Mouse (Mus musculus) adrenal gland, postnatal 4 days (tissue): ENCODE data around the gene Fam135a. TPM values are rescaled to one million over a fixed set of nuclear protein-coding genes. Genes with fewer than 3 reads are reported as not detected.
"Not testable (repeated sequence)": the region's sequence is repeated elsewhere in the genome, so short reads cannot be mapped to it uniquely, and the experiment has no call there.

ENCODE experiments used
- DNase-seq, 2 experiments: peaks; one replicate each; pipeline ENCODE4 v3.0.0; 2021 to 2022; ENCODE audit warnings: low spot score in 2 of 2, mixed read lengths in 2 of 2
- total RNA-seq, 2 experiments: library from RNA; stranded (reverse); gene quantifications; 2 replicates each; pipeline ENCODE4 v1.2.3; 2021

Fam135a gene
- total RNA-seq, 2 experiments from 2014 or later, result 30.0 to 31.8 TPM

- no peak for DNase-seq
Measured at GRCm38 (mm10) chr1:24073386-24074248, 26.5 kb downstream of the Fam135a start.

- no peak for DNase-seq
Measured at GRCm38 (mm10) chr1:24068830-24069229, 31.3 kb downstream of the Fam135a start.

- no peak for DNase-seq
Measured at GRCm38 (mm10) chr1:24066706-24067105, 33.4 kb downstream of the Fam135a start.

- DNase-seq, result no peak
Measured at GRCm38 (mm10) chr1:24055706-24056105, 44.4 kb downstream of the Fam135a start.

GRCm38 (mm10) chr1:24046730-24047510 lies 53.2 kb downstream of the Fam135a start:
- no peak for DNase-seq

GRCm38 (mm10) chr1:24045627-24046026 lies 54.5 kb downstream of the Fam135a start:
- DNase-seq, result no peak

GRCm38 (mm10) chr1:24043007-24043406 lies 57.1 kb downstream of the Fam135a start:
- DNase-seq, result no peak

- no peak for DNase-seq
Measured at GRCm38 (mm10) chr1:24033759-24034423, 66.2 kb downstream of the Fam135a start.

GRCm38 (mm10) chr1:24010821-24011220 lies 89.3 kb downstream of the Fam135a start:
- no peak for DNase-seq

- no peak for DNase-seq
Measured at GRCm38 (mm10) chr1:24010016-24010415, 90.1 kb downstream of the Fam135a start.

- DNase-seq, result no peak
Measured at GRCm38 (mm10) chr1:24007621-24008020, 92.5 kb downstream of the Fam135a start.

GRCm38 (mm10) chr1:24005070-24005804 lies 94.9 kb downstream of the Fam135a start, which contains the start of gene Sdhaf4:
Gene Sdhaf4 (minus strand): TSS chr1:24005656.
- DNase-seq, result peak; percentile 83 to 86

GRCm38 (mm10) chr1:23999318-23999717 lies 100.8 kb downstream of the Fam135a start:
- DNase-seq, result no peak

GRCm38 (mm10) chr1:23998866-23999265 lies 101.3 kb downstream of the Fam135a start:
- DNase-seq, result no peak

GRCm38 (mm10) chr1:23998120-23998810 lies 101.9 kb downstream of the Fam135a start:
- DNase-seq, result no peak

GRCm38 (mm10) chr1:23997493-23997892 lies 102.6 kb downstream of the Fam135a start:
- DNase-seq, result no peak

- no peak for DNase-seq
Measured at GRCm38 (mm10) chr1:23995420-23995819, 104.7 kb downstream of the Fam135a start.

- DNase-seq, result no peak
Measured at GRCm38 (mm10) chr1:23983118-23983517, 117.0 kb downstream of the Fam135a start.

GRCm38 (mm10) chr1:23978281-23978680 lies 121.9 kb downstream of the Fam135a start:
- no peak for DNase-seq

- DNase-seq, result not testable (repeated sequence)
Measured at GRCm38 (mm10) chr1:23971159-23971558, 129.0 kb downstream of the Fam135a start.
